Mouse (Mus musculus) olfactory bulb, adult 2 months (tissue): ENCODE measurements around the gene Hspb6. TPM values are rescaled to one million over a fixed set of nuclear protein-coding genes. Genes with fewer than 3 reads are reported as not detected.

Experiments used
- H3K27ac ChIP-seq: fragments of 200-500 bp; 2 replicates; pipeline ENCODE4 v1.5.1; 2012; ENCODE audit warnings: low read depth, low read length; ENCODE audit not compliant: insufficient read depth
- H3K4me1 ChIP-seq: fragments of 200-500 bp; 2 replicates; pipeline ENCODE4 v1.6.1; 2012; ENCODE audit warnings: low read length; ENCODE audit not compliant: control insufficient read depth, insufficient read depth
- H3K4me3 ChIP-seq: fragments of 200-500 bp; 2 replicates; pipeline ENCODE4 v1.5.1; 2012; ENCODE audit warnings: mild to moderate bottlenecking, low read depth, low read length, moderate library complexity; ENCODE audit not compliant: insufficient read depth
- CTCF ChIP-seq: fragments of 200-500 bp; IDR thresholded peaks from 2 replicates; pipeline ENCODE4 v1.5.1; 2012; ENCODE audit warnings: low read depth, mild to moderate bottlenecking, low read length, moderate library complexity; ENCODE audit not compliant: insufficient read depth
- POLR2A ChIP-seq: fragments of 200-500 bp; IDR thresholded peaks from 2 replicates; pipeline ENCODE4 v1.6.1; 2012; ENCODE audit warnings: mild to moderate bottlenecking, low read depth, low read length, moderate library complexity; ENCODE audit not compliant: insufficient read depth
- WGBS: fragments of 180-500 bp; shearing (Covaris S2); methylation state at CpG from one replicate; pipeline ENCODE4 v1.1.7; 2018; 5-methylcytosine and 5-hydroxymethylcytosine counted together
- polyA plus RNA-seq: library from polyadenylated mRNA; stranded (reverse); fragments of >200 nt; gene quantifications from 2 replicates; pipeline ENCODE4 v1.2.4, GENCODE M21; 2012; ENCODE audit warnings: low replicate concordance; ENCODE audit not compliant: missing spikeins, insufficient read depth, insufficient read length

Hspb6 gene
- polyA plus RNA-seq: not detected in 2 replicates

DNA sequence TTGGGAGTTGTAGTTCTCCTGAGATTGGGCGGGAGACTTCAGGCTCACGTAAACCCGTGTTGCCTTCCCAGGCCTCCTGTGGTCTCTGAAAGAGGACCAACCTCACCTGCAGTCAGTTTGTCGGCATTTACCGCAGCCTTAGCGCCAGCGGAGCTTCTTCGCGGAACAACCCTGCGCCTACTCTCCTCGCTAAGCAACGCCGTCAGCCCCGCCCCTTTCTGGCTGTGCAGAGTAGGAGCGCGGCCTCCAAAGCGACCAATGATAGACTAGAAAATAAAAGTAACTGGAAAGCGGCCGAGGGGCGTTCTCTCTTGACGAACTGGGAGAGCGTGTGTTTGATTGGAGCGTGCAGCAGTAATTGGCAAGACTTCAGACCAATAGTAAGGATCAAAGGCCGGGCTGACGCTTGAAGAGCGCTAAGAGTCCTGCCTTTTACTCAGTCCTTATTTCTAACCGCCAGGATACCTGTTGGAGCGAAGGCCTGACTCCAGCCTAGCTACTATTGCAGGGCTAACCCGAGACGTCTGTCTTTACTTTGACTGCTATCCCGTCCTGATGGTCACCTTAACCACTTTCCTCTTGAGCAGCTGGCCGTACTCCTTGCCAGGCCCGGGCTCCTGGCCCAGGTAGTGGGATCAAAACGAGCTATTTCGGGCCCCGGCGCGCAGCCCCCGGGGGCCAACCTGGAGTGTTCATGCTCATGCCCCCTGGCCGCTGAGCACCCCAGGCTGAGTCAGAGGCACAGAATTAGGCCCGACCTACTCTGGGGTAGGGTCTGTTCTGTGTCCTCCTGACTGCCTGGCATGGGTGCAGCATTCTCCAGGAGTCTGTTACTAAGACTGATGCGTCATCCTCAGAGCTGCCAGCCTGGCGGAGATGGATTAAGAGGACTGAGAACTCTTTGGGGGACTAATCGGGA, at the start of gene Hspb6, which contains the start of gene Proser3:
Hspb6 (plus strand) TSS at position 77 of the 919 bp plus-strand sequence.
Proser3 (minus strand) TSS at position 198 of the 919 bp plus-strand sequence.
- no peak; the same call in 1 of the 2 replicates for TF ChIP-seq POLR2A
- TF ChIP-seq CTCF: peak; percentile 10; the same call in 1 of the 2 replicates
- WGBS: under 1% methylated on average over 44 of the region's 44 CpGs
- Histone ChIP-seq H3K27ac (peak within 1 kb of the TSS; percentile 90), H3K4me3 (peak within 1 kb of the TSS; percentile 72), H3K4me1 (peaks cover 13% of the 10 kb centered on the region)

DNA sequence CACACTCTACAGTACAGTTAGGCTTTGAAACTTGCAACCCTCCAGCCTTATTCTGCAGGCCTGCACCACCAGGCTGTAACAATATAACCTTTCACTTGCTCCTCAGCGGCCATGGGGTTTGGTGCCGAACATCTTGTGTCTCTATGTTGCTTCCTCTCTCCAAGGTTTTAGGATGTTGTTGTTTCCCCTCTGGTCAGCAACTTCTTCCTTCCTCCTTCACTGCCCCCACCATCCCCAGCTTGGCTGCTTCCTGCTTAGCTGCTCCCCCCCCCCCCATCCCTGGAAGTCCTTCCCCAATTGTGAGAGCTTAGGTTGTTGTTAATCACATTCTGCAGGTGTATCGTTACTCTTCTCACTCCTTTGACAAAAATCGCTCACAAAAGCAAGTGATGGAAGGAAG, 43.9 kb upstream of the Hspb6 start:
- Histone ChIP-seq H3K4me1 (no peaks in the 10 kb centered on the region), H3K4me3 (no peak overlapping the region), H3K27ac (no peak overlapping the region)
- WGBS: 61% methylated on average over 4 of the region's 4 CpGs
- TF ChIP-seq CTCF: no peak
- TF ChIP-seq POLR2A: no peak

DNA sequence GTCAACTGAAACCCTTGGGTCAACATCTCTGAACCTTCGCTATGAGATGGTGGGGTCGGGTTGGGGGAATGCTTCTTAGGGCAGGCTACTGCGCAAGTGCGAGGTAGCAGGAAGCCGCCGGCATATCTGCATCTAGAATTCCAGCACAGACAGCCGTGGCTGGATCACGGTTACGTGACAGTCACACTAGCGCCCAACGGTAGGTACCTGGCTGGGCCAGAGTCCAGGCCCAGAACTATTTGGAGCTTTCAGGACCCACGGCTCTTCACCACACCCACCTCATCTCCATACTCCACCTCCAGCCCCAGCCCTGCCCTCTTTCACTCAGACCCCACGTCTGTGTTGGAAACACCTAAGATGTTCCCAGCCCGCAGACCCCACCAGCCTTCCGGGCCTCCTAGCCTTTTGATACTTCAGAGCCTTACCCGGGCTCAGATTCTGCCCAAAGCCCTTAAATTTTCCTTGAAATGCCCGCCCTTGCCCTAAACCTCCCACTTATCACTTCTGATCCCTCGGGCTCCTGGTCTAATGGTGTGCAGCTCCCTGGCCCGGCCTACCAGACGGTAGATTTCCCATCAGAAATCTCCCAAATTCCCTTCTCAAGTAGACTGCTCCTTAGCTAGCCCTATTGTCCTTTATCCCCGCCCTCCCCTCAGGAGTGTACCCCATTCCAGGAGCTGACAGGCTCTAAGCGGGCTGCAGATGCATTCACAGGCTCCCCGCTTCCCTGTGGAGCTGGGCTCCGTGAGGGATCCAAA, 36.8 kb upstream of the Hspb6 start:
- Histone ChIP-seq H3K4me1 (no peaks in the 10 kb centered on the region), H3K27ac (no peak overlapping the region), H3K4me3 (no peak overlapping the region)
- WGBS: 74% methylated on average over 24 of the region's 24 CpGs
- TF ChIP-seq CTCF (no peak), POLR2A (no peak)

DNA sequence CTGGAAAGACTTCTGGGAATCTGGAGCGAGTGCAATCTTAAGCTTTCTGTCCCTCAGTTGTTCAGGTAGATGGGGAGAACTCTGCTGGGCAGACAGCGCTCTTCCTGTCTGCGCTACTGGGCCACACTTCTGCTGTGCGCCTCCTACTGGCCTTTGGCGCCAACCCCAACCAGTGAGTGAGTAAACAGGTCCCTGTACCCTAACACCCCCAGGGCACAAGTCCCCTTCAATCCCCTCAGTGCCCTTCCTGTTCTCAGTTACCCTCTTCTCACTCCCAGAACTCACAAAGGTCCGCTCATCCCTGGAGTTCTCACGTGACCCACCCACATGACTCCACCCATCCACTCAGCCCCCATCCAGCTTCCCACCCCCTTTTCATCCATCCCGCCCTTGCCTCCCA, 33.7 kb upstream of the Hspb6 start:
- no peaks in the 10 kb centered on the region for H3K4me1 ChIP-seq
- no peak for TF ChIP-seq CTCF
- no peak for TF ChIP-seq POLR2A
- WGBS: 50% methylated on average over 8 of the region's 8 CpGs
- H3K4me3 ChIP-seq: no peak overlapping the region
- no peak overlapping the region for H3K27ac ChIP-seq

DNA sequence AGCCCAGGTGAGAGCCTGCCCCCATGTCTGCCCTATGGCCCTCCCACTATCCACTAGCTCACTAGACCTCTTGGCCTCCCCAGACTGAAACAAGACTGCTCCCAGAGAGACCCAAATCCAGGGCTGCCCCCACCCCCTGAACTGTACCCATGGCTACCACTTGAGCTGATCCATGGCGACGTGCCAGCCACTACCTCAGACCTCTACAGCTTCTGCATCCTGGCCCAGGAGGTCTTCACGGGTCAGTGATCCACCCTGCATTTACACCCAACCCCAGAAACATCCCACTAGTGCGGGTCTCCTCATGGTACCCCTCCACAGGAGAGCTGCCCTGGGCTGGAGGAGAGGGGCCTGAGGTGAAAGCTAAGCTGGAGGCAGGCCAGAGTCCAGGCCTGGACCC, 31.6 kb upstream of the Hspb6 start:
- Histone ChIP-seq H3K4me1 (no peaks in the 10 kb centered on the region), H3K4me3 (no peak overlapping the region), H3K27ac (no peak overlapping the region)
- TF ChIP-seq POLR2A (no peak), CTCF (no peak)
- WGBS: 47% methylated on average over 4 of the region's 4 CpGs

DNA sequence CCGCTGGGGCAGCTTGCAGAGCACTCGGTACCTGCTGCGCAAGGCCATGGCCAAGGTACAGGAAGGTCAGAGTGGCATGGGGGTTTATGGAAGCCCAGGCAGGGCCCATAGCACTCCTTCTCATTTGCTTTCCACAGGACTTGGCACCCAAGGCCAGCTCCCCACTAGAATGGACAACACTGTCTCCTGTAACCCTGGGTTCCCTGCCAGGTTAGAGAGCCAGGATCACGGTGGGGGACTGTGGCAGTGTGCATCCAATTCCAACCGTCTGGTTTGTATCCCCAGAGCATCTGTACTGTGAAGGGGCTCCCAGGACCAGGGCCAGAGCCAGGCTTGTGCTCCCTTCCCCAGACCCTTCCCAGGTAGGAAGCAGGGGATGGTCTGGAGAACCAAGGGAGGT, 31.1 kb upstream of the Hspb6 start:
- H3K4me3 ChIP-seq: no peak overlapping the region
- H3K4me1 ChIP-seq: peaks cover 1% of the 10 kb centered on the region; the same call in 1 of the 2 replicates
- WGBS: 50% methylated on average over 5 of the region's 5 CpGs
- no peak for TF ChIP-seq POLR2A
- no peak for TF ChIP-seq CTCF
- H3K27ac ChIP-seq: no peak overlapping the region

DNA sequence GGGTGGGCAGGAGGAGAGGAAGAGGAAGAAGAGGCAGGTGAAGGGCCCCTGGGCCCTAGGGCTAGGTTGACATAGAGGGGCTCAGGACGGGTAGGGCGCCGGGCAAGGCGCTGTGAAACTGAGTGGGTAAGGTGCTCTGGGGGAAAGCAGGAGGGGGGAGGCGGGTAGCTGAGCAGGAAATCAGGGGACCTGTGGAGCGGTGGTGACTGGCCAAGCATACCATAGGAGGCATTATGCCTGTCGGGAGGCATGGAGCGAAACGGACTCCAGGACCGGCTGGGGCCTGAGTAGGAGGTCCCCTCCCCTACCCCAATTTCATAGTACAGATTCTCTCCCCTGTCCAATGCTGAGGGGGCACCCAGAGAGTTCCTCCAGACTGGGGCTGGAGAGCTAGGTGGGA, 29.1 kb upstream of the Hspb6 start:
- Histone ChIP-seq H3K27ac (no peak overlapping the region), H3K4me3 (no peak overlapping the region), H3K4me1 (peaks cover 15% of the 10 kb centered on the region)
- 89% methylated on average over 10 of the region's 10 CpGs for WGBS
- no peak for TF ChIP-seq CTCF
- no peak for TF ChIP-seq POLR2A

DNA sequence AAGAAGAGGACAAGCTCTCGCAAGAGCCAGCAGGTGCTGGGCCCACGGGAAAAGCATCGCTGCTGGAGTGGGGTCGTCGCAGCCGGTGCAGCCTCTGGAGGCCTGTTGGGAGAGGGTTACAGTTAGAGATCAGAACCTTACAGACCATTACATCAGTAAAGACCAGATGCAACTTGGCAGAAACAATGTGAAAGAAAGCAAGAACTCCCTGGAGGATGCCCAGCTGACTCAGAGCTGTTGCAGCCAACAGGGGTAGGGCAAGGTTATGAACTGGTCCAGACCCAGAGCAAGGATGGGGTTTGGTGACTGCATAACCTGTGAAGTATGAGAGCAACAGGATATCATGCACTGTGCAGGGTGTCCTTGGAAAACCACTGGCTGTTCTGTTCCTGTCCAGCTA, 27.5 kb upstream of the Hspb6 start:
- TF ChIP-seq CTCF (no peak), POLR2A (no peak)
- H3K27ac ChIP-seq: no peak overlapping the region
- no peak overlapping the region for H3K4me3 ChIP-seq
- H3K4me1 ChIP-seq: peaks cover 26% of the 10 kb centered on the region
- 81% methylated on average over 6 of the region's 6 CpGs for WGBS

DNA sequence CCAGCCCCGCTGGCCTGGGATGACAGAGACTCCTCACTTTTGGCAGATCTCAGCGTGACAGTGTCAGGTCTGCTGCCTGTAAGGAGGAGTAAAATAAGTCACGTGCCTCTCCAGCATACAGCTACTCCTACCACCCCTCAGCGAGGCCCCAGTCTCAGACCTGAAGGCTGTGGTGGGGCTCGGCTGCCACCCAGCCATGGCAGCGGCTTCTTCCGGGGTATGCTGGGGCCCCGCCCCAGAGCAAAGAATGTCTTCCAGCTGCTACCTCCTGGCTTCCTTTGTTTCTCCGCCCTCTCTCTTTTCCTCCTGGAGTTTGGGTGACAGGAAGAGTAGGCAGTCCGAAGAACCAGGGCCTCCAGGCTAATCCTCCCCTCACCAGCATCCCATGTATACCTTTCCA, 26.0 kb upstream of the Hspb6 start:
- TF ChIP-seq POLR2A (no peak), CTCF (no peak)
- WGBS: 54% methylated on average over 10 of the region's 10 CpGs
- Histone ChIP-seq H3K4me1 (peaks cover 40% of the 10 kb centered on the region), H3K4me3 (no peak overlapping the region), H3K27ac (no peak overlapping the region)
